Mouse (Mus musculus): ENCODE measurements around the gene Oas1f. TPM values are rescaled to one million over a fixed set of nuclear protein-coding genes. Genes with fewer than 3 reads are reported as not detected.
"Not testable (repeated sequence)": the region's sequence is repeated elsewhere in the genome, so short reads cannot be mapped to it uniquely, and the experiment has no call there.

Gene Oas1f
- polyA plus RNA-seq (2012; fragmentation: generic; extraction: Trizol): not detected

DNA sequence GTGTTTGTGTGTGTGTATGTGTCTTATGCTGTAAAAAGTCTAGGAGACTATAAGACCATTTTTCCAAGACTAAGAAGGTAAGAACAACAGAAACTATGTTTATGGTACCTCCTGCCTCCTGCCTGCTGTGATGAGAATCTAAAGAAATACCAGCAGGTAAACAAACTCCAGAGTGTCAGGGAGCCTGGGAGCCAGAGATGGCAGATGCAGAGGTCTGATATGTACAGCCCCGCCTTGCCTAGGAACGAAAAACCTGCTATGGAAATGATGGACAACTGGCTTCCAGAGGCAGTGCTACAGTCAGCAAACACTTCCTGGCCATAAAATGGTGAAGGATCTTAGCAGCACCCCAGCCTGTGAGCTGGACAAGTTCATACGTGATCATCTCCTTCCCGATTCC, at the start of gene Oas1f:
TSS of gene Oas1f (plus strand) at position 301 of the 400 bp plus-strand sequence.
- Histone ChIP-seq H3K4me3 (no peak within 1 kb of the TSS), H3ac (ENCODE audit: control insufficient read depth, insufficient read length) (no peak within 1 kb of the TSS), H3K36me3 (ENCODE audit: control insufficient read depth, insufficient read depth) (no peaks in the 10 kb centered on the region), H3K27me3 (ENCODE audit: control insufficient read depth, insufficient read depth, insufficient read length) (no peaks in the 10 kb centered on the region), H3K4me2 (ENCODE audit: low read depth) (no peak within 1 kb of the TSS), H3K79me2 (ENCODE audit: control insufficient read depth, insufficient read depth) (no peaks in the 10 kb centered on the region)
- TF ChIP-seq REST (IDR thresholded peaks at IDR 0.05; ENCODE audit: insufficient read depth, insufficient read length) (no peak), POLR2A (IDR thresholded peaks at IDR 0.05; ENCODE audit: insufficient read length, low read depth) (no peak), USF1 (IDR thresholded peaks at IDR 0.05; ENCODE audit: low read depth) (no peak), TCF12 (IDR thresholded peaks at IDR 0.05; ENCODE audit: insufficient read depth, poor library complexity, severe bottlenecking) (no peak), TCF3 (IDR thresholded peaks at IDR 0.05; ENCODE audit: insufficient read length, low read depth) (no peak), MYOD1 (IDR thresholded peaks at IDR 0.05; ENCODE audit: control insufficient read depth in 1 of 3, insufficient read length in 2 of 3, low read depth in 2 of 3) (no peak), E2F4 (IDR thresholded peaks at IDR 0.05; ENCODE audit: insufficient read depth) (no peak), SRF (IDR thresholded peaks at IDR 0.05; ENCODE audit: control insufficient read depth, insufficient read length, low read depth) (no peak), POLR2AphosphoS2 (IDR thresholded peaks at IDR 0.05; ENCODE audit: insufficient read length, low read depth) (no peak), MYOG (IDR thresholded peaks at IDR 0.05; ENCODE audit: control insufficient read depth in 1 of 3, insufficient read depth in 1 of 3, insufficient read length in 2 of 3, low read depth in 2 of 3) (no peak), CEBPB (IDR thresholded peaks at IDR 0.05; ENCODE audit: insufficient read depth, poor library complexity, severe bottlenecking) (no peak)

DNA sequence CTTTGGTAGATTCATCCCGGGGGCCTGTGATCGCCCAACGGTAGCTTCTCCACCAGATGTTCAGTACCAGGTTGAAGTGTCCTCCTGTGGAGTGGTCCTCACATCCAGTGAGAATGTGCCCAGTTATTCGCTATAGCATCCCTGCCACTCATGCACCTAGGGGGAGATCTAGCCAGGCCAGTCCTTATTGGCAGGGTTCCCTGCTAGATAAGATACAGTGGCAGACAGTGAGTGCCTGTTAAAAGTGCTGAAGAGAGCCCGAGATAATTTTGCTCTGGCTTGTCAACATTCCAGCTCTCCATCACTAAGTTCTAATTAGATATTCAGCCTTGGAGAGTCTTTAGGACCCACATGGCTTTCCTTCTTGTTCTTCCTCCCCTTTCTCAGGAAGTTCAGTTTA, 49.0 kb upstream of the Oas1f start:
- H3K36me3 ChIP-seq (ENCODE audit: control insufficient read depth, insufficient read depth); H3ac ChIP-seq (ENCODE audit: control insufficient read depth, insufficient read length); H3K79me2 ChIP-seq (ENCODE audit: control insufficient read depth, insufficient read depth); H3K4me2 ChIP-seq (ENCODE audit: low read depth); H3K4me3 ChIP-seq: not testable (repeated sequence)
- peaks cover 25% of the 10 kb centered on the region for H3K27me3 ChIP-seq (ENCODE audit: control insufficient read depth, insufficient read depth, insufficient read length)

DNA sequence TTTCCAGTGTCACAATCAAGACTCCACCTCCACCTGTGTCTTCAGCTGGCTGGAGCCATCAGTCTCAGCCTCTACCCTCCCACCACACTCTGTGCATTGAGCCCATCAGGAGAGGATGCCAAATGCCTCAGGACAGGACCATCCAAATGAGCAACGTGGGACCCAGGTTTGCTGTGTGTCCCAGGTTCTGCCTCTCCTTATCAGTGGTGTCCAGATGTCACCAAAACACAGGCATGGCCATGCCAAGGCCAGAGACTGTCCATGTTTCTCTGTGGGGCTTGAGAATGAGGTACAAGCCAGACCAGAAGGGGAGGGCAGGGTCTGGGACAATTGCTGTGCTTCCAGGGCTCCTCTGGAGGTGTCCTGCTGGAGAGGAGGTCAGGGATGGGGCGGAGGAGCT, 48.2 kb upstream of the Oas1f start:
- H3K27me3 ChIP-seq (ENCODE audit: control insufficient read depth, insufficient read depth, insufficient read length): peaks cover 25% of the 10 kb centered on the region
- H3K4me2 ChIP-seq (ENCODE audit: low read depth): not testable (repeated sequence)

DNA sequence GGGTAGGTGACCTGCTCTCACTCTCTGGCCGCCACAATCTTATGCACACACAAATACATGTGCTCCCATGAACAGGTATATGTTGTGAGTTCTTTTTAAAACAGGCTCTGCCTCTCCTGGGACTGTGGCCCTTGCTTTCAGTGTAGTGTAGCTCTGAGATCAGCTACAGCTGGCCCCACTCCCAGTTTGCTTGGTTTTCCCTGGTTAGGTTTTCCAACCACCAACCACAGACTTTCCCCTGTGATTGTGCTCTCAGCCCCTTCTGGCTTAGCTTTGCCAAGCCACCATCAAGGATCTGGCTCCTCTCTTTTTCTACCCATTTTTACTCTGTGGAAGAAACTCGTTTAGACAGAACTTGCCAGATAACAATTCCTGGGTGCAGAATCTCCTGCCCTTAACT, 43.6 kb upstream of the Oas1f start:
- Histone ChIP-seq H3K27me3 (ENCODE audit: control insufficient read depth, insufficient read depth, insufficient read length) (peaks cover 16% of the 10 kb centered on the region), H3K4me2 (ENCODE audit: low read depth) (no peak overlapping the region), H3K36me3 (ENCODE audit: control insufficient read depth, insufficient read depth) (no peaks in the 10 kb centered on the region), H3K79me2 (ENCODE audit: control insufficient read depth, insufficient read depth) (no peaks in the 10 kb centered on the region), H3K4me3 (no peak overlapping the region), H3ac (ENCODE audit: control insufficient read depth, insufficient read length) (no peak overlapping the region)
- no peak for TF ChIP-seq MAX (IDR thresholded peaks at IDR 0.05; ENCODE audit: low read depth)
- no peak for TF ChIP-seq POLR2AphosphoS2 (IDR thresholded peaks at IDR 0.05; ENCODE audit: insufficient read length, low read depth)
- no peak for TF ChIP-seq MYOD1 (IDR thresholded peaks at IDR 0.05; ENCODE audit: control insufficient read depth in 1 of 3, insufficient read length in 2 of 3, low read depth in 2 of 3)
- no peak for TF ChIP-seq REST (IDR thresholded peaks at IDR 0.05; ENCODE audit: insufficient read depth, insufficient read length)

More for the DNA sequence above, 48.2 kb upstream of the Oas1f start:
- not testable (repeated sequence) for H3K36me3 ChIP-seq (ENCODE audit: control insufficient read depth, insufficient read depth); H3K79me2 ChIP-seq (ENCODE audit: control insufficient read depth, insufficient read depth); H3ac ChIP-seq (ENCODE audit: control insufficient read depth, insufficient read length); H3K4me3 ChIP-seq

DNA sequence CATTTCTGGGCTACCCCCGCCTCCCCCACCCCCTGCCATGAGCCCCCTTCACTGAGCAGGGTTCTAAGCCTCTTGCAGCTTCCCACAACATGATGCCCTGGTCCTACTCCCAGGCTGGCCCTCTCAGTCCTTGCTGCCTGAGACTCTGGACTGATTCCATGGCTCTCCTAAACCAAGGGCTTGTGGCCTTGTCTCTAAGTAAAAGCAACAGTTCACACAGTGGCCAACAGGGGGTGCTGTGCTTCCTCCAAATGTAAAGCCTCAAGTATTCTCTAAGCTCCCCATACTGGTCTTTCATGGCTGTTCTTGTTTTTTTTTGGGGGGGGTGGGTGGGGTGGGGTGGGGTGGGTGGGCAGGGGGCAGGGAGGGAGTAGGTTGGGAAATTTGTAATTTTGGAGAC, 40.7 kb upstream of the Oas1f start:
- TF ChIP-seq REST (IDR thresholded peaks at IDR 0.05; ENCODE audit: insufficient read depth, insufficient read length): no peak
- TF ChIP-seq MYOG (IDR thresholded peaks at IDR 0.05; ENCODE audit: control insufficient read depth in 1 of 3, insufficient read depth in 1 of 3, insufficient read length in 2 of 3, low read depth in 2 of 3): no peak
- TF ChIP-seq TCF3 (IDR thresholded peaks at IDR 0.05; ENCODE audit: insufficient read length, low read depth): no peak
- Histone ChIP-seq H3K27me3 (ENCODE audit: control insufficient read depth, insufficient read depth, insufficient read length) (peaks cover 11% of the 10 kb centered on the region), H3ac (ENCODE audit: control insufficient read depth, insufficient read length) (no peak overlapping the region)

DNA sequence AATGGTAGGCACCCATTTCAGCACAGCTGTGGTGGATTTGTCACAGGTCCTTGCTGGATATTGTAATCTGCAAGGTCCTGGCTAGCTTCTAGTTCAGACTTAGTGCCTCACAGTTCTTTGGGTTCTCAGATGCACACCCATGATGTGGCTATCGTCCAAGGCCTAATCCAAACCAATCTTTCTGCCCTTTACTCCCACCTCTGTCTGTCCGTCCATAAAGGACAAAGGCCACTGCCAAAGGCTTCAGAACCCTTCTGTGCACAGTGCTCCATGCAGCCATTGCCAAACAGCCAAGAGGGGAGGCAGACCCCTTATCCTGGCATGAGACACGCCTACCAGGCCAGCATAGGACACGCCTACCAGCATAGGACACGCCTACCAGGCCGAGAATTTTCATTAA, 38.0 kb upstream of the Oas1f start:
- Histone ChIP-seq H3K4me2 (ENCODE audit: low read depth) (no peak overlapping the region), H3K79me2 (ENCODE audit: control insufficient read depth, insufficient read depth) (no peaks in the 10 kb centered on the region), H3K4me3 (no peak overlapping the region), H3K36me3 (ENCODE audit: control insufficient read depth, insufficient read depth) (no peaks in the 10 kb centered on the region), H3ac (ENCODE audit: control insufficient read depth, insufficient read length) (no peak overlapping the region), H3K27me3 (ENCODE audit: control insufficient read depth, insufficient read depth, insufficient read length) (no peaks in the 10 kb centered on the region)
- TF ChIP-seq CEBPB (IDR thresholded peaks at IDR 0.05; ENCODE audit: insufficient read depth, poor library complexity, severe bottlenecking) (no peak), E2F4 (IDR thresholded peaks at IDR 0.05; ENCODE audit: insufficient read depth) (no peak), REST (IDR thresholded peaks at IDR 0.05; ENCODE audit: insufficient read depth, insufficient read length) (no peak), MYOD1 (IDR thresholded peaks at IDR 0.05; ENCODE audit: control insufficient read depth in 1 of 3, insufficient read length in 2 of 3, low read depth in 2 of 3) (no peak), POLR2AphosphoS2 (IDR thresholded peaks at IDR 0.05; ENCODE audit: insufficient read length, low read depth) (no peak), MYOG (IDR thresholded peaks at IDR 0.05; ENCODE audit: control insufficient read depth in 1 of 3, insufficient read depth in 1 of 3, insufficient read length in 2 of 3, low read depth in 2 of 3) (no peak), MAX (IDR thresholded peaks at IDR 0.05; ENCODE audit: low read depth) (no peak)

More for the DNA sequence above, 40.7 kb upstream of the Oas1f start:
- H3K4me2 ChIP-seq (ENCODE audit: low read depth): no peak overlapping the region
- H3K4me3 ChIP-seq: no peak overlapping the region
- H3K36me3 ChIP-seq (ENCODE audit: control insufficient read depth, insufficient read depth): no peaks in the 10 kb centered on the region
- no peaks in the 10 kb centered on the region for H3K79me2 ChIP-seq (ENCODE audit: control insufficient read depth, insufficient read depth)

Data from myocyte (in vitro differentiated cells).